Mouse (Mus musculus) stomach, postnatal 0 days (tissue): ENCODE measurements at regions not wholly inside any gene's neighbourhood (a gene's known extent, or its start where the extent isn't known, plus 50 kb on each side); places are given as distances from the start of the nearest gene placed in this dataset.

Source experiments
- CTCF ChIP-seq: IDR thresholded peaks from 2 replicates; pipeline ENCODE4 v1.5.1; 2016; ENCODE audit warnings: antibody characterized with exemption, low read depth, mild to moderate bottlenecking, moderate library complexity
- EP300 ChIP-seq: optimal IDR thresholded peaks from 2 replicates; pipeline ENCODE3; 2016; ENCODE audit warnings: antibody characterized with exemption

GRCm38 (mm10) chr7:88544976-88545654, 115.0 kb downstream of the Rab38 start:
- TF ChIP-seq CTCF (no peak), EP300 (no peak)
